Mouse (Mus musculus) spleen, adult 12 weeks (tissue): ENCODE measurements at regions not wholly inside any gene's neighbourhood (a gene's known extent, or its start where the extent isn't known, plus 50 kb on each side); places are given as distances from the start of the nearest gene placed in this dataset.
"Not testable (repeated sequence)": the region's sequence is repeated elsewhere in the genome, so short reads cannot be mapped to it uniquely, and the experiment has no call there.

Experiments used
- DNase-seq: peaks from one replicate; pipeline ENCODE4 v3.0.0; 2022; ENCODE audit warnings: low spot score

- no peak for DNase-seq
These were observed 101.6 kb upstream of the Med13l start for GRCm38 (mm10) chr5:118458727-118459390.

GRCm38 (mm10) chr5:118459391-118459792 lies 101.1 kb upstream of the Med13l start:
- DNase-seq = no peak

GRCm38 (mm10) chr5:118461967-118462366 lies 98.5 kb upstream of the Med13l start:
- no peak for DNase-seq

- DNase-seq = no peak
These were observed 95.3 kb upstream of the Med13l start for GRCm38 (mm10) chr5:118464931-118465801.

DNA sequence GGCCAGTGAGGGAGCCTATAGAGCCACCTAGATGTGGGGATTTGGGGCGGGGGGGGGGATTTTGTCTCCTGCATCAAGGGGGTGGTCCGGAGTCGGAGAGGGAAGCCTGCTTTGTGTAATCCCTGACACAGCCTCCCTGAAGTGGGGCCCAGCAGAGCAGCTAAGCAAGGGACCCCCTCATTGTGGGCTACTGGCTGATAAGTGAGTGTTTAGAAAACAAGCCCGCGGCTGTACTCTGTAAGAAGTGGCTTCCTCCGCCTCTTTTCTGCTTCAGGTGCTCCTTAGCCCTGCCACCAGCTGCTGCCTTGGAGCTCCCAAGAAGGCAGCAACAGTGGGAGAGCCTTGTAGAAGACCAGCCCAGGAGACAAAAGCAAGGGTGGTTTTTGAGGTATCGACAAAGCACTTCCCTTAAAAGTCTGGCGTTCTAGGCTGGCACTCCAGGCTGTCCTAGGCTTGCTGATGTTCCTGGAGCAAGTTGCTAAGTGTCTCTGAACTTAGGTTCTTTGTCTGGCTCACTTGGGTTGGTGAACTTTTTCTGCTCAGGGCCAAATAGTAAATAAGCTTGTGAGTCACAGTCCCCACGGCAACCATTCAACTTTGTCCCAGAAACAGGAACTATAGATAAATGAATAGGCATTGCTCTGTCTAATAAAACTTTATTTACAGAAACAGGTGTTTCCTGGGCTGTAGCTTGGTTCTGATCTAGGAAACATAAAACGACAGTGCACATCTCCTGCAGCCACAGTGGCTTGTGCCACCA lies 94.3 kb upstream of the Med13l start:
- DNase-seq = no peak

- DNase-seq = no peak
These were observed 91.7 kb upstream of the Med13l start for GRCm38 (mm10) chr5:118468739-118469138.

DNA sequence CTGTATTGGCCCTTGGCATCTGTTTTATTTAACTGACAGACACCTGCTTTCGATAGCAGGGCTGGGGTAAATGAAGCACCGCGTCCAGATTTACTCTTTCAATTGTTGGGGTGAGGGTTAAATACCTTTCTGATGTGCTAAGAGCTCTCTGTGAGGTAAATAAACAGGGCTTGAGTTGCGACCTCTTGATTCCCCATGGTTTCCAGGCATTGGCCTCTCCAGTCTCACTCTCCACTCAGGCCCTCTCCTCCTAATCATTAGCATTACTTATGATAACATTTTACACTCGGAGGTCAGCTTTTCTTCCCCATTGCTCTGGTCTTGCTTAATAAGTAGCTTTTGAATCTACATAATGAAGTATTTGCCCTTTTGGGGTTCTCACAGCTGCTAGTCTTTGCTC lies 88.9 kb upstream of the Med13l start:
- no peak for DNase-seq

DNA sequence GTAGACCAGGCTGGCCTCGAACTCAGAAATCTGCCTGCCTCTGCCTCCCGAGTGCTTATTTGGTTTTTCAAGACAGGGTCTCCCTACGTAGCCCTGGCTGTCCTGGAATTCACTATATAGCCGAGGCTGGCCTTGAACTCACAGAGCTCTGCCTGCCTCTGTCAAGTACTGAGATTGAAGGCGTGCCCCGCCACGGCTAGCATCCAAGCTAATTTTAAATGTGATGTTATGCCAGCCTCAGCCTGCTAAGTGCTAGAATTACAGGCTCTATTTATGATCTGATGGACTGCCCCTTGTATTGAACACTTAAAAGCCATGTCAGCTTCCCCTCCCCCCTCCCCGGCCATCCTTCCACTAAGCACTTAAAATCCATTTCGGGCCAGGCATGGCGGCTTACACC lies 88.2 kb upstream of the Med13l start:
- no peak for DNase-seq

- no peak for DNase-seq
These were observed 87.2 kb upstream of the Med13l start for GRCm38 (mm10) chr5:118473128-118473730.

DNA sequence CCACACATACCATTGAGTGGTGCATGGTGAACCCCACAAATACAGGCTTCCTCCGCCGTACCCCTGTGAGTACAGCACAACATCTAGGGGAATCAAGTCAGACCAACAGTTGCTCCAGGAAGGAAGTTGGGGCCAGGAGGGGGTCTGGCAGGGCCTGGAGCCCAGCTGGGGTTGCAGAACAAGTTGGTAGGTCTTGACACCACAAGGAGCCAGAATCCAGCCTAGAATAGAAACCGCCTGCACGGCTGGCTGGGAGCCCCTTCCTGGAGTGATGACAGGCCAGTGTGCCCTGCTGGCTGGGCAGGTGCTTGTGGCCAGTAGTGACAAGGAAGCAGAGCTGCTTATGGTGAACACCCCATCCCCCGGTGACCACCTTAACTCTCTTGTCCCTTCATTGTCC lies 83.9 kb upstream of the Med13l start:
- no peak for DNase-seq

DNA sequence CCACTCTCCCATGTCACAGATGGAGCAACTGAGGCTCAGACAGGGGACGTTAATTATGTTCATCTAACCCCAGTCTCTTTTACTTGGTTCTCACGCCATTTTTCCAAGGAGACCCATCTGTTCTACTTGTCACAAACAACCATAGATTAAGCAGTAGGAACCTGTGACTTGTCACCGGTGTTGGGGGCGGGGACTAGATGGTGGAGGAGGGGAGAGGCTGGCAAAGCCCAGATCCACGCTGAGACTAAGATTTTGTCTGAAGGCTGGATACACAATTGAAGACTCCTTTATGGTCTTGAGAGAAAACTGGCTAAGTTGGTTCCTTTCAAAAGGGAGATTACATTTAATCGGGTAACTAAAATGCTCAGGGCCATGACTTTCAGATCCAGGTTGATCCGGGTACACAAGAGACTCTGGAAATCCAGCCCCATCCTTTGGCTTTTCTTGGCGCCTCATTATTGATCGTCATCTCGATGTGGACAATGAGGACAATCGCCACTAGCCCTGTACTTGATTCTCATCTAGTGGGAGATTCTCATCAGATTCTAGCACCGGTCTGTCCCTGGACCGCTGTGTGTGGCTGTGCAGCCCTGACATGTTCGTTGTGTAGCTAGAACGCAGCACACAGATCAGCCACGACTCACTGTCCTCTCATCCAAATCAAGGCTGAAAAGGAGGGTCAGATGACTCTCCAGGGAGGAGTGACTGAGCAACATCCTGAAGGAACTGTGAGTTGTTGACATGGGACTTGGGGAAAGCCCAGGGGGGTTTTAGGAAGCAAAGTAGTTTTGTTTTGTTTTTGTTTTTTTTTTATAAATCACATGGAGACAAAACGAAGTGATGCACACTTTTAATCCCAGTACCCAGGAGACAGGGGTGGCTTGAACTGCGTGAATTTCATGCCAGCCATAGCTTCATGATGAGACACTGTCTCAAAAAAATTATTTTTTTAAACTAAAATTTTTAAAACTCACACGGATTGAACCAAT lies 83.1 kb upstream of the Med13l start:
- no peak for DNase-seq

DNA sequence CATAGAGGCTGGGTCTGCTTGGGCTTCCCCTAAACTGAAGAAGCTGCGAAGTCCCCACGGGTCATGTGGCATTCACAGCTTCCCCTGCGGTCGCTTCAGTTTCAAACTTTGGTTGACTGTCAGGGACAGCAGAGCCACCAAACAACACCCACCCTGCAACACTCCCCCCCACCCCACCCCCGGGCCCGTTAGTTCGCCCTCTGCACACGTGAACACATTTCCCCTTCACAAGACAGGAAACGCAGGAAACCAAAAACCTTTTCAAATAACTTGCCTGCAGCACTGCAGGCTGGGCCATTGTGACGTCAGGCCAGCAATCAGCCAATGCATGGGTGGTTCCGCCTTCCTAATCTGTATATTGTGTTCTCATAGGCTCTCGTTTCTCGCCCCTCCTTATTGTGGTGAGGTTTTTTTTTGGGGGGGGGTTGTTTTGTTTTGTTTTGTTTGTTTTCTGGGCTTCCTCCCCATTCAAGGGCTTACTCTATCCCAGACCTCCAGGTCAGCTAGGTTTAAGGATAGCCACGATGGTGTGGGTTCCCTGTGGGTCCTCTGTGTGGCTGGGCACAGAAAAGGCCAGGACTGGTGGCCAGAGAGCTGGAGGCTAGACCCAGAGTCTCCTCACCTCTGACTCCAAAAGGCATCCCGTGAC lies 82.2 kb upstream of the Med13l start:
- peak; percentile 68 for DNase-seq

- peak; percentile 60 for DNase-seq
These were observed 80.5 kb upstream of the Med13l start for GRCm38 (mm10) chr5:118480000-118480399.

- DNase-seq = peak; percentile 46
These were observed 79.3 kb upstream of the Med13l start for GRCm38 (mm10) chr5:118480965-118481793.

GRCm38 (mm10) chr5:118481794-118482049 lies 78.8 kb upstream of the Med13l start:
- no peak for DNase-seq

- DNase-seq = no peak
These were observed 77.9 kb upstream of the Med13l start for GRCm38 (mm10) chr5:118482598-118482997.

GRCm38 (mm10) chr5:118483001-118483400 lies 77.5 kb upstream of the Med13l start:
- no peak for DNase-seq

DNA sequence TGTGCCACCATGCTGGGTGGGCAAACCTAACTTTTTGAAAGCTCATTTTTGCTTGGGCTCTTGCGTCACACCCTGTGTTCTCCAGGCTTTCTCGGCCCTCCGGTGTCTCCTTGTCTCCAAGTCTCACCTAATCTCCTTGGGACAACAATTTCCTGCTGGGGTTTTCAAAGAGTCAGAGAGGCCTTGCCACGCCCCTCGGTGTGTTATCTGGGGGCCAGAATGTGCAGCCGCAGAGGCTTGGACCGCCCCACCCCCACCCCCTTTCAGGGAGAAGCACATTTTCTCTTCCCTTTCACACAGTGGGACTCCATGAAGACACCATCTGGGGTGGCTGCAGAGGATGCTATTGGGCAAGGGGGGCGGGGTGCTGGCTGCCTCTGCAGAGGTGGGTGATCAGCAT lies 76.9 kb upstream of the Med13l start:
- DNase-seq = peak; percentile 72

DNA sequence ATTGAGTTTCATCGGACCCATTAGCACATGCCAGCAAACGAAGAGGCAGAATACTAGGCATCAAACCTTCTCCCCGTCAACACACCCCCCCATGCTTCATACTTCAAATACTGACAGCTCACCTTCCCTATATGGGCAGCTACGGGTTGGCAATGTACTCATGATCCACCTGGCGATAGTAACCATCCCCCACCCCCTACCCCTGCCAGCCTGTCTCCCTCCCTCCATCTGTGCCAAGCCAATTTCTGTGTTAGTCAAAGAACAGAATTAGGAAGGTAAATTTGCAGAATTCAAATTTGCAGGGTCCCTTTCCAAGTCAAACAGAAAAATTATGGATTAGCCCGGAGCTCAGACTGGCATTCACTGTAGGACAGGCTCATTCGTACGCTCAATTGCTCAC lies 75.3 kb upstream of the Med13l start:
- no peak for DNase-seq

GRCm38 (mm10) chr5:118492522-118492921 lies 68.0 kb upstream of the Med13l start:
- not testable (repeated sequence) for DNase-seq
